Mouse (Mus musculus) embryonic fibroblast, embryonic 13.5 days (primary cell): Measurements from ENCODE around the gene Nfe2l1.

Source experiments
- CTCF ChIP-seq: IDR thresholded peaks from 2 replicates; pipeline ENCODE4 v1.5.1; 2011; ENCODE audit warnings: mild to moderate bottlenecking, control low read depth, low read length, moderate library complexity, borderline replicate concordance; ENCODE audit not compliant: insufficient read depth
- POLR2A ChIP-seq: IDR thresholded peaks from 2 replicates; pipeline ENCODE4 v1.6.1; 2011; ENCODE audit warnings: low read depth, mild to moderate bottlenecking, control low read depth, low read length, moderate library complexity

DNA sequence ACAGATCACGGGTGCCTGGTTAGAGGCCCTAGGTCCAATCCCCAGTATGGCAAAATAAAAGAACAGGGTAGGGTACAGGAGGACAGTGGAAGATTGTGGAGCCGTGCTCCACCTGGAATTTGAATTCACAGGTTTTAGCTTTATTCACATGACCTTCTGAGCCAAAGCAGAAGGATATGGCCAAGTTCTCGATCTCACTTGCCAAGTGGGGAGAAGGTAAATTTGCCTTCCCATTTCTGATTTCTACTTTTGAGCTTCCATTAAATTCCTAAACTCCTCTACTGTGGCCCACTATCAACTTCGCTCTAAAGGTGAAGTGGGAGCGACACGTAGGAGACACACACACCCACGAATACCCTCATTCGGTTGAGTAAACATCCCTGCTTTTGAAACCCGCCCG lies 887 bp downstream of the Nfe2l1 start:
- TF ChIP-seq CTCF (no peak), POLR2A (no peak)
